Mouse (Mus musculus) liver, postnatal 0 days (tissue): ENCODE results near the gene Zfp958. TPM values are rescaled to one million over a fixed set of nuclear protein-coding genes. Genes with fewer than 3 reads are reported as not detected.

Source experiments
- ATAC-seq: fragments of 200-750 bp; cut with Nextera tagmentation; 2 replicates; pipeline ENCODE4 v1.8.0; 2017; ENCODE audit warnings: mild to moderate bottlenecking, moderate library complexity
- DNase-seq: peaks from one replicate; pipeline ENCODE4 v3.0.0-alpha.2; 2016
- H3K27ac ChIP-seq: fragments of 300-500 bp; sonication (generic); 2 replicates; pipeline ENCODE4 v1.5.1; 2014; ENCODE audit warnings: antibody characterized with exemption, moderate library complexity, mild to moderate bottlenecking, low read depth
- H3K27me3 ChIP-seq: fragments of 300-500 bp; sonication (generic); 2 replicates; pipeline ENCODE4 v1.6.1; 2014; ENCODE audit warnings: low read length, control low read depth, mixed read lengths; ENCODE audit not compliant: insufficient read depth
- H3K36me3 ChIP-seq: fragments of 300-500 bp; sonication (generic); replicated peaks from 2 replicates; pipeline ENCODE4 v1.6.1; 2014; ENCODE audit warnings: mild to moderate bottlenecking, control low read depth, low read length, moderate library complexity, mixed read lengths; ENCODE audit not compliant: insufficient read depth
- H3K4me1 ChIP-seq: fragments of 300-500 bp; sonication (generic); 2 replicates; pipeline ENCODE4 v1.6.1; 2014; ENCODE audit warnings: antibody characterized with exemption, mild to moderate bottlenecking, control low read depth; ENCODE audit not compliant: insufficient read depth
- H3K4me2 ChIP-seq: fragments of 300-500 bp; sonication (generic); 2 replicates; pipeline ENCODE4 v1.6.1; 2014; ENCODE audit warnings: low read depth, mild to moderate bottlenecking, low read length, moderate library complexity, mixed read lengths
- H3K4me3 ChIP-seq: fragments of 300-500 bp; sonication (generic); 2 replicates; pipeline ENCODE4 v1.5.1; 2014; ENCODE audit warnings: low read depth, low read length
- H3K9ac ChIP-seq: fragments of 300-500 bp; sonication (generic); replicated peaks from 2 replicates; pipeline ENCODE4 v1.6.1; 2014; ENCODE audit warnings: mild to moderate bottlenecking, moderate library complexity
- H3K9me3 ChIP-seq: fragments of 300-500 bp; sonication (generic); 2 replicates; pipeline ENCODE4 v1.6.1; 2016; ENCODE audit warnings: mild to moderate bottlenecking, control low read depth, low read length, mixed read lengths
- CTCF ChIP-seq: sonication (generic); IDR thresholded peaks from 2 replicates; pipeline ENCODE4 v1.5.1; 2016; ENCODE audit warnings: antibody characterized with exemption, low read depth
- EP300 ChIP-seq: IDR thresholded peaks from 2 replicates; pipeline ENCODE4 v1.6.1; 2016; ENCODE audit warnings: antibody characterized with exemption, low read depth, mild to moderate bottlenecking
- WGBS: fragments of 180-500 bp; shearing (Covaris S2); extraction: QIAGEN DNeasy Blood & Tissue Kit; methylation state at CpG from one replicate; pipeline ENCODE4 v1.1.7; 2014; ENCODE audit not compliant: insufficient replicate concordance; 5-methylcytosine and 5-hydroxymethylcytosine counted together
- polyA plus RNA-seq: library from polyadenylated mRNA; unstranded; fragments of >200 nt; fragmentation: Nextera tagmentation; extraction: Ambion mirVana; gene quantifications from 2 replicates; pipeline ENCODE4 v1.2.1, GENCODE M21; 2015

Gene Zfp958
- polyA plus RNA-seq, 1 experiment from 2014 or later: 4.2 TPM

GRCm38 (mm10) chr8:4679796-4680195, 66.8 kb downstream of the Zfp958 start:
- Histone ChIP-seq H3K36me3 (no peaks in the 10 kb centered on the region), H3K27me3 (no peaks in the 10 kb centered on the region), H3K27ac (no peak overlapping the region), H3K4me3 (no peak overlapping the region), H3K9me3 (peaks cover 10% of the 10 kb centered on the region; the same call in 1 of the 2 replicates), H3K9ac (no peak overlapping the region), H3K4me1 (no peaks in the 10 kb centered on the region), H3K4me2 (no peak overlapping the region)
- TF ChIP-seq EP300: no peak
- no peak for TF ChIP-seq CTCF
- no peak for DNase-seq
- ATAC-seq: no peak
- 78% methylated on average over 3 of the region's 3 CpGs for WGBS

Other genes starting within 250 kb of the Zfp958 start
- gene Cers4, start 120.1 kb upstream of the Zfp958 start, polyA plus RNA-seq: 3.8 and 3.9 TPM in 2 replicates
- 12.1 and 15.1 TPM in 2 replicates for gene Shcbp1, start 166.4 kb downstream of the Zfp958 start, polyA plus RNA-seq